Mouse (Mus musculus) right cerebral cortex, adult 18-20 months (tissue): ENCODE results near the gene Cyp1b1.

Experiments
- DNase-seq: peaks from one replicate; pipeline ENCODE4 v3.0.0; 2022; ENCODE audit warnings: mixed read lengths

Gene Cyp1b1

GRCm38 (mm10) chr17:79714931-79715637 lies at the start of gene Cyp1b1:
TSS of gene Cyp1b1 (minus strand) at chr17:79715061.
- no peak for DNase-seq

- no peak for DNase-seq
Measured at GRCm38 (mm10) chr17:79761841-79762240, 47.0 kb upstream of the Cyp1b1 start.

GRCm38 (mm10) chr17:79753831-79754230 lies 39.0 kb upstream of the Cyp1b1 start:
- DNase-seq, result no peak

- DNase-seq, result no peak
Measured at GRCm38 (mm10) chr17:79752836-79753235, 38.0 kb upstream of the Cyp1b1 start.

GRCm38 (mm10) chr17:79751661-79752191 lies 36.9 kb upstream of the Cyp1b1 start:
- DNase-seq, result no peak

- no peak for DNase-seq
Measured at GRCm38 (mm10) chr17:79749647-79750046, 34.8 kb upstream of the Cyp1b1 start.

GRCm38 (mm10) chr17:79746954-79747353 lies 32.1 kb upstream of the Cyp1b1 start:
- no peak for DNase-seq

GRCm38 (mm10) chr17:79746146-79746591 lies 31.3 kb upstream of the Cyp1b1 start:
- DNase-seq, result no peak

- no peak for DNase-seq
Measured at GRCm38 (mm10) chr17:79745051-79745731, 30.3 kb upstream of the Cyp1b1 start.

GRCm38 (mm10) chr17:79743507-79743906 lies 28.6 kb upstream of the Cyp1b1 start:
- DNase-seq, result no peak

GRCm38 (mm10) chr17:79742635-79743034 lies 27.8 kb upstream of the Cyp1b1 start:
- no peak for DNase-seq

- DNase-seq, result no peak
Measured at GRCm38 (mm10) chr17:79738847-79739498, 24.1 kb upstream of the Cyp1b1 start.

GRCm38 (mm10) chr17:79737598-79737997 lies 22.7 kb upstream of the Cyp1b1 start:
- no peak for DNase-seq

GRCm38 (mm10) chr17:79733039-79733438 lies 18.2 kb upstream of the Cyp1b1 start:
- DNase-seq, result no peak

GRCm38 (mm10) chr17:79730988-79731387 lies 16.1 kb upstream of the Cyp1b1 start:
- no peak for DNase-seq

- DNase-seq, result no peak
Measured at GRCm38 (mm10) chr17:79728585-79729503, 14.0 kb upstream of the Cyp1b1 start.

- no peak for DNase-seq
Measured at GRCm38 (mm10) chr17:79728053-79728584, 13.3 kb upstream of the Cyp1b1 start.

GRCm38 (mm10) chr17:79726613-79727012 lies 11.8 kb upstream of the Cyp1b1 start:
- DNase-seq, result no peak

GRCm38 (mm10) chr17:79720681-79721080 lies 5.8 kb upstream of the Cyp1b1 start:
- no peak for DNase-seq

- DNase-seq, result peak; percentile 84
Measured at GRCm38 (mm10) chr17:79715649-79716143, 835 bp upstream of the Cyp1b1 start.

- DNase-seq, result no peak
Measured at GRCm38 (mm10) chr17:79714368-79714895, 429 bp downstream of the Cyp1b1 start.
